Mouse (Mus musculus) R1 (cell line): ENCODE data around the gene Lzts2.

Experiments
- DNase-seq: peaks from one replicate; pipeline ENCODE4 v3.0.0-alpha.2; 2018; ENCODE audit warnings: low read depth, low spot score

Lzts2 gene

GRCm38 (mm10) chr19:45049523-45049922 is 35.3 kb downstream of the Lzts2 start:
- no peak for DNase-seq

GRCm38 (mm10) chr19:45053451-45053850 is 39.2 kb downstream of the Lzts2 start:
- no peak for DNase-seq

- DNase-seq = no peak
Observed at GRCm38 (mm10) chr19:45054892-45055690, 40.9 kb downstream of the Lzts2 start.

- peak; percentile 75 for DNase-seq
Observed at GRCm38 (mm10) chr19:45056364-45056763, 42.1 kb downstream of the Lzts2 start.

- no peak for DNase-seq
Observed at GRCm38 (mm10) chr19:45056908-45057698, 42.9 kb downstream of the Lzts2 start.

- no peak for DNase-seq
Observed at GRCm38 (mm10) chr19:45057724-45058112, 43.5 kb downstream of the Lzts2 start.

- peak; percentile 99 for DNase-seq
Observed at GRCm38 (mm10) chr19:45058113-45058839, 44.1 kb downstream of the Lzts2 start.

- DNase-seq = no peak
Observed at GRCm38 (mm10) chr19:45058841-45059240, 44.6 kb downstream of the Lzts2 start.

GRCm38 (mm10) chr19:45063565-45064292 is 49.5 kb downstream of the Lzts2 start:
- DNase-seq = peak; percentile 74

- no peak for DNase-seq
Observed at GRCm38 (mm10) chr19:45065226-45065625, 51.0 kb downstream of the Lzts2 start.

GRCm38 (mm10) chr19:45067170-45067569 is 53.0 kb downstream of the Lzts2 start:
- DNase-seq = no peak

GRCm38 (mm10) chr19:45067758-45068510 is 53.7 kb downstream of the Lzts2 start:
- no peak for DNase-seq

GRCm38 (mm10) chr19:45073871-45074542 is 59.8 kb downstream of the Lzts2 start:
- DNase-seq = peak; percentile 92

- peak; percentile 96 for DNase-seq
Observed at GRCm38 (mm10) chr19:45074580-45075322, 60.5 kb downstream of the Lzts2 start, which contains the start of gene Kazald1. Kazald1 (plus strand) TSS chr19:45075241.

GRCm38 (mm10) chr19:45075323-45076035 is 61.3 kb downstream of the Lzts2 start:
- peak; percentile 43 for DNase-seq

GRCm38 (mm10) chr19:45076036-45076575 is 61.9 kb downstream of the Lzts2 start:
- no peak for DNase-seq
